Mouse (Mus musculus) intestine, embryonic 16.5 days (tissue): ENCODE measurements around the gene Ggt1. TPM values are rescaled to one million over a fixed set of nuclear protein-coding genes. Genes with fewer than 3 reads are reported as not detected.

ENCODE experiments used
- polyA plus RNA-seq: library from polyadenylated mRNA; unstranded; fragments of >200 nt; fragmentation: Nextera tagmentation; extraction: Ambion mirVana; gene quantifications from 2 replicates; pipeline ENCODE4 v1.2.1, GENCODE M21; 2015

Gene Ggt1
- polyA plus RNA-seq, 1 experiment from 2014 or later = 115 TPM

Other genes starting within 250 kb of the Ggt1 start
- gene Adora2a, start 244.7 kb upstream of the Ggt1 start, polyA plus RNA-seq = 2.9 and 3.2 TPM in 2 replicates
- gene Upb1, start 160.5 kb upstream of the Ggt1 start, polyA plus RNA-seq = 0.98 and 1.8 TPM in 2 replicates
- 136 and 144 TPM in 2 replicates for gene Snrpd3, start 44.1 kb upstream of the Ggt1 start, polyA plus RNA-seq
- gene Gucd1, start 43.6 kb upstream of the Ggt1 start, polyA plus RNA-seq = 55.5 and 63.0 TPM in 2 replicates
- gene Lrrc75b, start 1.3 kb upstream of the Ggt1 start, polyA plus RNA-seq = 1.9 and 2.7 TPM in 2 replicates
- gene Ggt5, start 27.7 kb downstream of the Ggt1 start, polyA plus RNA-seq = 8.6 and 8.8 TPM in 2 replicates
- gene Susd2, start 82.4 kb downstream of the Ggt1 start, polyA plus RNA-seq = 19.1 and 23.3 TPM in 2 replicates
- 26.4 and 27.1 TPM in 2 replicates for gene Cabin1, start 202.7 kb downstream of the Ggt1 start, polyA plus RNA-seq
- gene Ddt, start 211.8 kb downstream of the Ggt1 start, polyA plus RNA-seq = 82.0 and 92.1 TPM in 2 replicates
- not detected in 2 replicates for gene Gm20441, start 219.3 kb downstream of the Ggt1 start, polyA plus RNA-seq
- gene Gstt3, start 219.8 kb downstream of the Ggt1 start, polyA plus RNA-seq = 49.1 and 53.1 TPM in 2 replicates
- gene Gstt1, start 237.0 kb downstream of the Ggt1 start, polyA plus RNA-seq = 16.4 and 19.2 TPM in 2 replicates